Comparison of ENCODE assay signal across 9 mouse cellular contexts in genomic region chrX:75577582-75578324, GRCm38 (mm10). TPM values are rescaled to one million over a fixed set of nuclear protein-coding genes. Genes with fewer than 3 reads are reported as not detected.
A peak's percentile ranks its signal among the peaks of the same experiment; 100 is the strongest.
DNase-seq lines count a peak whose midpoint lies in the region; ATAC-seq and TF ChIP-seq lines count a peak whose summit lies in the region.
"Had no signal": no experiment of that assay in that cellular context is flagged by ENCODE, and none has a peak within 500 bp of the region (broad histone marks: within the 10 kb centered on the region; RNA-seq: fewer than 3 reads in every experiment).

TSS of gene Rab39b (minus strand) at chrX:75578231.

- H3K9me3 ChIP-seq in ES-Bruce4 (replicated peaks; ENCODE audit: control insufficient read depth, insufficient read depth, low read length, poor library complexity, severe bottlenecking) = no peaks in the 10 kb centered on the region
- no peaks in the 10 kb centered on the region for H3K9me3 ChIP-seq in embryonic facial prominence, embryonic 10.5 days
- no peaks in the 10 kb centered on the region for H3K9me3 ChIP-seq in heart, postnatal 0 days (replicated peaks; ENCODE audit: control insufficient read depth, low read length)
- no peaks in the 10 kb centered on the region for H3K9me3 ChIP-seq in lung, embryonic 14.5 days (ENCODE audit: low read depth, low read length)

- no peak for TF ChIP-seq EP300 in ES-Bruce4 (IDR thresholded peaks at IDR 0.05; ENCODE audit: insufficient read depth, low read depth, low read length)
- no peak for TF ChIP-seq EP300 in heart, postnatal 0 days (IDR thresholded peaks at IDR 0.05; ENCODE audit: low read depth)

- peak within 1 kb of the TSS; percentile 70 for H3K4me3 ChIP-seq in ES-Bruce4 (ENCODE audit: low read depth, low read length)
- H3K4me3 ChIP-seq in embryonic facial prominence, embryonic 10.5 days = peak within 1 kb of the TSS; percentile 68
- peak within 1 kb of the TSS; percentile 25 for H3K4me3 ChIP-seq in heart, postnatal 0 days (ENCODE audit: low read depth, low read length)
- peak within 1 kb of the TSS; percentile 48 for H3K4me3 ChIP-seq in lung, embryonic 14.5 days (ENCODE audit: low read depth, low read length)

- no peak for ATAC-seq in heart, postnatal 0 days (ENCODE audit: insufficient read depth, low read depth)
- ATAC-seq in lung, embryonic 14.5 days (ENCODE audit: insufficient read depth) = peak; percentile 73

- TF ChIP-seq CTCF in ES-Bruce4 (IDR thresholded peaks at IDR 0.05; ENCODE audit: low read depth, low read length) = no peak
- no peak for TF ChIP-seq CTCF in heart, postnatal 0 days (IDR thresholded peaks at IDR 0.05; ENCODE audit: low read depth)
- TF ChIP-seq CTCF in lung, embryonic 14.5 days (IDR thresholded peaks at IDR 0.05; ENCODE audit: low read depth) = no peak

- no peak for TF ChIP-seq POLR2A in ES-Bruce4 (IDR thresholded peaks at IDR 0.05; ENCODE audit: insufficient read depth, low read length)

- no peaks in the 10 kb centered on the region for H3K27me3 ChIP-seq in ES-Bruce4 (ENCODE audit: control insufficient read depth, insufficient read depth, low read length, poor library complexity, severe bottlenecking)
- H3K27me3 ChIP-seq in embryonic facial prominence, embryonic 10.5 days (replicated peaks; ENCODE audit: low read depth, poor library complexity, severe bottlenecking) = no peaks in the 10 kb centered on the region
- 0 out of 2 replicates have a peak, but pooled peaks cover 2% of the 10 kb centered on the region for H3K27me3 ChIP-seq in heart, postnatal 0 days (ENCODE audit: control insufficient read depth, insufficient read depth, low read length)
- no peaks in the 10 kb centered on the region for H3K27me3 ChIP-seq in lung, embryonic 14.5 days (ENCODE audit: insufficient read depth, low read length)

- H3K4me2 ChIP-seq in heart, postnatal 0 days (ENCODE audit: low read depth, low read length) = peak within 1 kb of the TSS; percentile 49
- peak within 1 kb of the TSS; percentile 65 for H3K4me2 ChIP-seq in lung, embryonic 14.5 days

- no peak within 1 kb of the TSS for H3K27ac ChIP-seq in ES-Bruce4 (ENCODE audit: insufficient read depth, low read length)
- peak within 1 kb of the TSS; percentile 83 for H3K27ac ChIP-seq in embryonic facial prominence, embryonic 10.5 days (replicated peaks)
- H3K27ac ChIP-seq in heart, postnatal 0 days (ENCODE audit: low read depth) = no peak within 1 kb of the TSS
- H3K27ac ChIP-seq in lung, embryonic 14.5 days (ENCODE audit: low read depth) = no peak within 1 kb of the TSS
- H3K27ac ChIP-seq: macrophage had no signal

- 16% methylated on average over 41 of the region's 41 CpGs for WGBS in embryonic facial prominence, embryonic 10.5 days
- 14% methylated on average over 41 of the region's 41 CpGs for WGBS in heart, postnatal 0 days
- WGBS in lung, embryonic 14.5 days = 12% methylated on average over 41 of the region's 41 CpGs

- H3K36me3 ChIP-seq in ES-Bruce4 (ENCODE audit: control insufficient read depth, insufficient read depth, low read length, poor library complexity, severe bottlenecking) = no peaks in the 10 kb centered on the region
- no peaks in the 10 kb centered on the region for H3K36me3 ChIP-seq in embryonic facial prominence, embryonic 10.5 days (replicated peaks)
- H3K36me3 ChIP-seq in heart, postnatal 0 days (replicated peaks; ENCODE audit: control insufficient read depth, insufficient read depth, low read length) = no peaks in the 10 kb centered on the region
- no peaks in the 10 kb centered on the region for H3K36me3 ChIP-seq in lung, embryonic 14.5 days (ENCODE audit: insufficient read depth)

- peak; percentile 23 for DNase-seq in adrenal gland, adult 2 months
- DNase-seq in embryonic facial prominence, embryonic 10.5 days (ENCODE audit: low spot score) = peak; percentile 61
- no peak for DNase-seq in heart, postnatal 0 days (ENCODE audit: low spot score)
- peak; percentile 60 to 65 for DNase-seq in layer of hippocampus, adult 8-10 months (ENCODE audit: low spot score in 2 of 2)
- DNase-seq in lung, embryonic 14.5 days = peak; percentile 55
- DNase-seq in right cerebral cortex, adult 18-20 months = peak; percentile 73
- DNase-seq in thymus, postnatal 10 days (ENCODE audit: low spot score in 2 of 2) = no peak

- no peaks in the 10 kb centered on the region for H3K4me1 ChIP-seq in ES-Bruce4 (ENCODE audit: control insufficient read depth, insufficient read depth, low read length)
- no peaks in the 10 kb centered on the region for H3K4me1 ChIP-seq in embryonic facial prominence, embryonic 10.5 days
- H3K4me1 ChIP-seq in heart, postnatal 0 days (ENCODE audit: control insufficient read depth, insufficient read depth) = no peaks in the 10 kb centered on the region
- no peaks in the 10 kb centered on the region for H3K4me1 ChIP-seq in lung, embryonic 14.5 days (ENCODE audit: insufficient read depth)

- H3K9ac ChIP-seq in ES-Bruce4 (ENCODE audit: low read depth, poor library complexity, severe bottlenecking) = peak within 1 kb of the TSS; percentile 8; the same call in 1 of the 2 replicates
- no peak within 1 kb of the TSS for H3K9ac ChIP-seq in heart, postnatal 0 days (replicated peaks; ENCODE audit: low read depth, low read length)
- H3K9ac ChIP-seq in lung, embryonic 14.5 days = peak within 1 kb of the TSS; percentile 40

RNA-seq across cellular contexts. Expression of gene Rab39b, which starts in this region (rescaled TPM):
- 2.0 and 2.1 TPM in 2 replicates for polyA plus RNA-seq in ES-Bruce4 (2011; ENCODE audit: insufficient read depth, insufficient read length, low read depth, missing spikeins)
- 1 to 10 TPM; 1.0 to 1.6 TPM for total RNA-seq in adrenal gland, adult 2 months (2021)
- 0.15 and 0.21 TPM in 2 replicates for polyA plus RNA-seq in adrenal gland, adult 2 months (2012; rRNA removed)
- polyA plus RNA-seq in embryonic facial prominence, embryonic 10.5 days (2016; fragmentation: Nextera tagmentation; extraction: Ambion mirVana) = 7.9 and 8.1 TPM in 2 replicates
- total RNA-seq in heart, postnatal 0 days (2014; rRNA removed; ENCODE audit: low replicate concordance) = not detected in 2 replicates
- polyA plus RNA-seq in heart, postnatal 0 days (2015; fragmentation: Nextera tagmentation; extraction: Ambion mirVana) = 0.10 and 0.11 TPM in 2 replicates
- 10 to 100 TPM; 35.5 to 43.8 (median 40.6) TPM for total RNA-seq in layer of hippocampus, adult 8-10 months (2022)
- polyA plus RNA-seq in lung, embryonic 14.5 days (2014; fragmentation: Nextera tagmentation; extraction: Ambion mirVana) = 0.74 and 0.87 TPM in 2 replicates
- polyA plus RNA-seq: macrophage had no signal

Comparison
In these comparisons a context has a peak if more than half of its experiments do, and no peak if none do; other contexts are left out.
1. RNA of gene Rab39b (total RNA-seq): 35.5 to 43.8 TPM in layer of hippocampus, adult 8-10 months; 1.0 to 1.6 TPM in adrenal gland, adult 2 months and not detected in heart, postnatal 0 days; every median in the first group is over 10 times any median in the second.
2. Peak in DNase-seq, ATAC-seq, H3K4me3 ChIP-seq, H3K9ac ChIP-seq and H3K4me2 ChIP-seq in lung, embryonic 14.5 days; RNA of the gene not detected or under 1 TPM.
3. DNase-seq: peak in adrenal gland, adult 2 months (single experiment), embryonic facial prominence, embryonic 10.5 days (single experiment), layer of hippocampus, adult 8-10 months (2 of 2) and right cerebral cortex, adult 18-20 months (single experiment); none in heart, postnatal 0 days (single experiment) and thymus, postnatal 10 days (0 of 2).
4. Peak in every context shown above with its lines, with median percentiles within 50 percentile points of each other: H3K4me3 ChIP-seq.